Mouse (Mus musculus): Measurements from ENCODE around the gene Tmem117.

Tmem117 gene

DNA sequence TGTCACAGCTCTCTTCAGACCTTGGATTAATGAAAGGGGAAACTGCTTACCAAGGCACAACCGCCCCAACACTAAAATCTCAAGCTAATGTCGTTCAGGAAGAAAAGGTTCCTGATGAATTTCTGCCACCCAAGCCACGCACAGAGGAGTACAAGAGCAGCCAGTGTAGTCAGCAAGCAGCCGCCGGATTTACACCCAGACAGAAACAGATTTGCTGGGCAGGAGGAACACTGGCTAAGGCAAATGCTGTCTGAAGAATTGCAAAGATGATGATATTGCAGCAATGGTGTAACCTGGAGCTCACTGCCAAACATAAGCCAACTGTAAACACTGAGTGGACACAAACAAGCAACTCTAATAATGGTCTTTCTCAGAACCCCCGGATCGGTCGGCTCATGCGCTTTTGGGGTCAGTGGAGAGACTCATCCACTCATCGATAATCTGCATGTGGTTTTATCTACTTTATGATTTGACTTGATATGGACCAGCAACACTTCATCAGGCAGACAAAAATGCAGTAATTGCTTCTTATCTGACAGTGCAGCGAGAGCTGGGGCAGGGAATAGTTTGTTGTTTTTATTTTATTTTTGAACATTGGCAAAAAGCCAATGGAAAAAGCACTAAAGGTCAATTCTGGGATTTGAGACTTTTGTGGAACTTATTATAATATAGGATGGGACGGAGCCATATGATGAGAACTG lies 509.8 kb downstream of the Tmem117 start:
- DNase-seq (ENCODE audit: low spot score): no peak

DNA sequence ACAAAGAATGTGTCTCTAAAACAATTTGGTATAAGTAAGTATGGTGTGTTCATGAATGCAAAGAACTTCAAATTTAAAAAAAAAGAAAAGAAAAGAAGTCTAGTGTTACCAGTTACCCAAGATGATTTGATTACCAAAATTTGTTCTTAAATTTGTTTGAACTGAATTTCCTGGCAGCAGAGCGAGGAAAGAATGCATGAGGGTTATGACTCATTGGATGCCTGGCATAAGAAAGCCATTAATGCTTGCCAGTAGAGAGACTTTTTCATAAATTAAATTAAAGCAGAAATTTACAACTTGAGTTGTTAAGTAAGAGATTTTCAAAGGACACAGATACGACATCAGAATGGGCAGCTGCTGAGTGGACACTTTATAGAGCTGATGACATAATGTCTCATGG lies 515.1 kb downstream of the Tmem117 start:
- DNase-seq (ENCODE audit: low spot score): no peak

DNA sequence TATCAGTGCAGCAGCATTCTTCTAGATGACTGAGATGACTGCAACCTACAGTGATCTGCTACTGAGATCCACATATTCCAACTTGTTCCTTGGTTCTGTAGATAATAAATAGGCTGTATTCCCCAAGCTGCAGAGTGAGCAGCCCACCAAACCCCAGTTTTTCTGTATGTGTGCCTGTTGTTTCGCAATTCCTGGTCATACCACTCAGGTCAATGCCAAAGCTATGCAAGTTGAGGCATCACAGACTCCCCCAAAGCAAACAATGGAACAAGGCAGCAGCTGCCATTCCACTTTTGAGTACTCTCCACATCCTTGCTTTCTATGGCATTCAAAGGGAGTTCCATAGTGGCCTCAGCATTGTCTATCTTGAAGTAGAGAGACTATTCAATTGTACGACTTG lies 516.1 kb downstream of the Tmem117 start:
- no peak for DNase-seq (ENCODE audit: low spot score)

Data from retina, embryonic 14.5 days (tissue).